Mouse (Mus musculus) brown adipose tissue, adult 24 weeks (tissue): ENCODE data around the gene Map4k5. TPM values are rescaled to one million over a fixed set of nuclear protein-coding genes. Genes with fewer than 3 reads are reported as not detected.

Experiments used
- H3K27ac ChIP-seq: fragments of 200-500 bp; replicated peaks from 2 replicates; pipeline ENCODE4 v1.5.1; 2012; ENCODE audit warnings: low read depth, mild to moderate bottlenecking, low read length
- H3K4me1 ChIP-seq: fragments of 200-500 bp; 2 replicates; pipeline ENCODE4 v1.6.1; 2012; ENCODE audit warnings: low read length, mixed read lengths; ENCODE audit not compliant: control insufficient read depth, insufficient read depth, insufficient read length
- H3K4me3 ChIP-seq: fragments of 200-500 bp; 2 replicates; pipeline ENCODE4 v1.5.1; 2012; ENCODE audit warnings: low read depth, mild to moderate bottlenecking, low read length, moderate library complexity; ENCODE audit not compliant: insufficient read depth
- polyA plus RNA-seq: library from polyadenylated mRNA; stranded (reverse); fragments of >200 nt; gene quantifications from 2 replicates; pipeline ENCODE4 v1.2.4, GENCODE M21; 2012; ENCODE audit not compliant: missing spikeins, insufficient read depth, insufficient read length

Map4k5 gene
- polyA plus RNA-seq, 1 experiment = 12.0 TPM

DNA sequence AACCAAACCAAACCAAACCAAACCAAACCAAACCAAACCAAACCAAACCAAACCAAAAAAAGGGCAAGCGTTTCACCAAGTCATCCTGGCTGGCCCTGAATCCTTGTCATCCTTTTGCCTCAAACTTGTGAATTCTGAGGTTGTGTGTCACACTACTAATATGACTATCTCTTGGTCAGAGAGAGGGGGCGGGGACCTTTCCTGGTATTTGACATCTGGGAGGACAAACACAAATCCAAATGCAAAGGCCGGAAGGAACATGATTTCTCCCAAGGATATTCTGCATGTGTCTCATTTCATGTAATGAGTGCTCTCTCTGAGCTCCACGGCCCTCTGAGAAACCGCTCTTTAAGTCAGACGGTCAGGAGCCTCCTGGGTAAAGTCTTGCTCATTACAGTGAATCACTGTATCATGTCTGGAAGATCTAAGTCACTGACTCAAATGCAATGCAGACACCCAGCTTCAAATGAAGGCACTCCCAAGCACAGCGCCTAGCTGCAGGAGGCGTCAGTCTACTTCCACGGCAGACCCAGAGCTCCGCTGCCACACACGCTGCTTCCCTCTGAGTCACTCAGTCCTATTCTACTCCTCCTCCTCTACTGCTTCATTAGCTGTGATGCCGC lies 58.9 kb downstream of the Map4k5 start:
- H3K4me1 ChIP-seq = no peaks in the 10 kb centered on the region
- no peak overlapping the region for H3K4me3 ChIP-seq
- no peak overlapping the region for H3K27ac ChIP-seq

DNA sequence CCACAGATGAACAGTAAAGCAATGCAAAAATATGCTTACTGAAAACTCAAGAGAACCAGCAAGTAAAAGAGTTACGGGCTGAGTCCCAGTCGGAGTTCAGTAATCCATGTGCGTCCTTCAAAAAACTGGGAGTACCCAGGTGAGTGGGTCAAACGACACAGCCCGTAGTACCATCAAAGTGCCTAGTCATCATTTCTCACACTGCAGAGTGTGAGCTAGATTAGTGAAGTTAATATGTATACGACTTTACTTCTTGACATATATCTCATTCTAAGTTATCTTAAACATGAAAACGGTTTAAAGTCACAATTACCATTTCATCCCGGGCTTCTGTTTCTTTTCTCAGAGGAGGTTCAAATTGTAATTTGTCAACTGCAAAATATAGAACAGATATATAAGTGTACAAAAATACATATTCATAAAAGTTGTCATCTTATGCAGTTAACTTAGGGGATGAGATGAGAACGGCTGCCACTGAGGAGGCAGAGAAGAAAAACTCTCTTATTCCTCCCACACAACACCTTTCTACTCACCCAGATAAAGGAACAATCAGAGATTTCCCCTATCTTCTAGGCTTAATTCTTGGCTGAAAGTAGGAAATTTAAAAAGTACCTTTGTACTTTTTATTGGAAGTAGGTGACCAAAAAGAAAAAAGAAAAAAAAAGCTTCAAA lies 61.6 kb downstream of the Map4k5 start:
- Histone ChIP-seq H3K27ac (no peak overlapping the region), H3K4me3 (no peak overlapping the region), H3K4me1 (no peaks in the 10 kb centered on the region)

DNA sequence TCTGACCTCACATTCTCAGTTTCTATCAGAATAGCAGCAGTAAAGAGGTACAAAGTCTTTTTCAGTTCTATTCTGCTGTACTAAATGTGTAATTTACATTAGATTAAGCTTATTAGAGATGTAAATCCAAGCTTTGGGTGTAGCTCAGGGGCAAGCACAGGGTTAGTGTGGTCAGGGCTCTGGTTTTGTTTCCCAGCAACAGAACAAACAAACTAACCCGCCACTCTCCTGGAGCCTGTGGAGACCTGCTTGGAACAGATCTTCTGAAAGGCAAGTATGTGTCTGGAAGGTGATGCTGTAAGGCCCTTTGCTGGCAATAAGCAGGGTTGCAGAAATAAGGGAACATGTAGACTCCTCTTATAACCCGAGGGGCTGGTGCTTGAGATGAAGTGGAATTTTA lies 64.8 kb downstream of the Map4k5 start:
- H3K4me3 ChIP-seq = no peak overlapping the region
- no peak overlapping the region for H3K27ac ChIP-seq
- H3K4me1 ChIP-seq = no peaks in the 10 kb centered on the region

DNA sequence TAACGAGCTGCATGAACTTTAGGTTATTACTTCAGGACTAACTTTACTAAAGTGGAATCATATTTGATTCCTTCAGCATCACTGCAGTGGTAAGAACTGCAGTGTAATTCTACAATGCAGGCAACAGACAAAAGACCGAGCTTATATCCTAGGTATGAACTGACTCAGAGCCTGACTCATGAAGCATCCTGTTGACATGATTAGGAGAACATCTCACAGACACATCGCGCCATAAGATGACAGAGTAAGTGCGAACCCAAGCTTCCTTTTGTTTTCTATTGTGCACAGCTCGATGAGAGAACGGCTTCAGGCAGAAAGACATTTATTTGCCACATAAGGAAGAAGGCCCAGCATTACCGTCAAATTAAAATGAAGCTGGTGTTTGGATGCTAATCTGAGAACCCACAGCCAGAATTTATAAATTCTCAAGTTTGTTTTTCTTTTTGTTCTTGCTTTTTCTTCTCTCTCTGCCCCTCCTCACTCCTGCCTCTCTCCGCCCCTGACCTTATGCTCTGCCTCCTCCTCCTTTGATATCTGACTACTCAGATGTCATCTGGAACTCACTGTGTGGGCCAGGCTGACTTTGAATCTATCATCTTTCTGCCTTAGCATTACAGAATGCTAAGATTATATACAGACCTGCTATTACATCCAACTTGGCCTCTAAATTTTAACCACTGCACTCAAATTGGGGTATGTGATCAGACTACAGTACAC lies 68.0 kb downstream of the Map4k5 start:
- 0 out of 2 replicates have a peak, but pooled peaks cover 3% of the 10 kb centered on the region for H3K4me1 ChIP-seq
- no peak overlapping the region for H3K27ac ChIP-seq
- no peak overlapping the region for H3K4me3 ChIP-seq

DNA sequence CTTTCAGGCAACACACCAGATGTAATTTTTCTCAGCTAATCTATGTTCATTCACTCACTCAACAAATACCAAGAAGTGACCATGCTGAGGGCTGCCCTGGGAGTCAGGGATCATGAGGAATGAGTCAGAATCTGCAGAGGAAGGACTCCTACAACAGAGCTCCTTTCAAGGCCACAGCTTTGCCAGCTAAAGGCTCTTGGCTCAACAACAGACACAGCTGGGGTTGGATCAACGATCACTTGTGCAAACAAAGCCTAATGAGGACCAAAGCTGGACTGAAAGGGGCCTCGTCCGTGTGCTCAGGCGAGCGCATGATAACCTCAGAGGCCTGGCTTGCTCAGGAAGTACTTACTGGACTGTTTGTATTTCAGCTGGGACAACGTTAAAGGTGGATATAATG lies 78.7 kb downstream of the Map4k5 start:
- Histone ChIP-seq H3K4me1 (no peaks in the 10 kb centered on the region), H3K4me3 (no peak overlapping the region), H3K27ac (no peak overlapping the region)

DNA sequence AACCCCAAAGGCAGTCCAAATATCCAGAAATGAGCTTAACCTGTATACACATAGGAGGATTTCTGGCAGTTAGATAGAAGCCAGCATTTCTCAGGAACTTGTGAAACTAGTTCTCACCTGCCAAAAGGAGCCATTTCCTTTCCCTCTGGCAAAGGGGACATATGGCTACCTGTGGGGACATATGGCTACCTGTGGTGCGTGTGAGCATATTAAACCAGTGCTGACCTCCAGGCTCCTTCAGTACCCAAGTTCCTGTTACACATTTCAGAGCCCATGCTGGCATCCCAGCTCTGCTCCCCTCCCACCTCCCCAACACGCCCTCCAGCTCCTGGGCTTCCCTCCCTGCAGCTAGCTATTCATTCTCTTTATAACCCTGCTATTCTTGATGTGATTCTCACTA lies 79.4 kb downstream of the Map4k5 start:
- Histone ChIP-seq H3K4me1 (no peaks in the 10 kb centered on the region), H3K4me3 (no peak overlapping the region), H3K27ac (no peak overlapping the region)

DNA sequence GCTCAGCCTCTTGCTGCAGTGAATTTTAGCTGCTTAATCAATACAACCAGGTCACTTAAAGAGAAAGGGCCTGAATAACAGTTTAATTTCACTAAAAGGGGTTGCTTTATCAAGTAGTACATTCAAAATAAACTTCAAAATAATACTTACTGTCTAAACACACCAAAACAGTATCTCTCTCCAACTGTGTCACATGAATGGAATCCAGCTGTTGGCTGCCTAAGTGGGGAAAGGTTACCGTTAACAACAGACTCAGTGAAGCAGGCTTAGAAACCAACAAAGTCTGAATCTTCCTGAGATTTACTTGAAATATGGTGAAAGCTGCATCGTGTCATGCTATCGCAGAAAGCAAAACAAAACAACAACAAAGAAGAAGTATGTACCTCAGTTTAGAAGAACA lies 80.0 kb downstream of the Map4k5 start:
- H3K4me3 ChIP-seq = no peak overlapping the region
- H3K4me1 ChIP-seq = no peaks in the 10 kb centered on the region
- no peak overlapping the region for H3K27ac ChIP-seq

DNA sequence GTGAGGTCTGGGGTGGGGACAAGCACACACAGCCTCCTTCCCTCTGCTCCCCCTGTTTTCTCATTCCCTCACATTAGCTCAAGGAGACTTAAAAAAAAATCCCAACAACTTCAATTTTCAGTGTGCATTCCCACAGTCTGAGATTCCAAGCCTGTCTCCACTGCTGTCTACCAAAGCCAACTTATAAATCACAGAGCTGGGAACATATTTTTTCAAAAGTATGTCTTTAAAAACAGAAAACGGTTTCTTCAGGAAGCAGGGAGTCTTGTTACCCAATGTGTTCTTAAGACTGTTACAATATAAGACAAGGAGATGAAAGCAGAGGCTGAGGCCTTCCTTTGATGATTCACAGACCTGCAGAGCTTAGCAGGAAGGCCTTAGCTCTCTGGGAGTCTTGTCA lies 81.0 kb downstream of the Map4k5 start:
- Histone ChIP-seq H3K27ac (no peak overlapping the region), H3K4me1 (no peaks in the 10 kb centered on the region), H3K4me3 (no peak overlapping the region)

DNA sequence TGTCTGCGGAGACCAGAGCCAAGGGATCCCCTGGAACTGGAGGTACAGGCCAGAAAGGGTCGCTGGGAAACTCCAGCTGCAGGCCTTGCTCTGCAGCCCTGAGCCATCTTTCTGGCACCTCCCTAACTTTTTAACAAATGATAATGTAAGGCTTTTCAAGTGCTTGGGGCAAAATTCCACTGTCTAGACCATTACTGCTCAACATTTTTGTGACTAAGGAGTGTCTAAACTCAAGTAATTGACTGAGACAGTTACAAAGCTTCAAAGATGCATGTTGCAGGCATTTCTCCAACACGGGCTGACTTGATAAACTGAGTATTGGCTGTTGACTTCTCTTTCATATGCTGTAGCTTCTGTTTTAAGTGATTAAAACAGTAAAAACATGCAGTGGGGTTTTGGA lies 83.6 kb downstream of the Map4k5 start:
- no peak overlapping the region for H3K27ac ChIP-seq
- no peak overlapping the region for H3K4me3 ChIP-seq
- no peaks in the 10 kb centered on the region for H3K4me1 ChIP-seq

DNA sequence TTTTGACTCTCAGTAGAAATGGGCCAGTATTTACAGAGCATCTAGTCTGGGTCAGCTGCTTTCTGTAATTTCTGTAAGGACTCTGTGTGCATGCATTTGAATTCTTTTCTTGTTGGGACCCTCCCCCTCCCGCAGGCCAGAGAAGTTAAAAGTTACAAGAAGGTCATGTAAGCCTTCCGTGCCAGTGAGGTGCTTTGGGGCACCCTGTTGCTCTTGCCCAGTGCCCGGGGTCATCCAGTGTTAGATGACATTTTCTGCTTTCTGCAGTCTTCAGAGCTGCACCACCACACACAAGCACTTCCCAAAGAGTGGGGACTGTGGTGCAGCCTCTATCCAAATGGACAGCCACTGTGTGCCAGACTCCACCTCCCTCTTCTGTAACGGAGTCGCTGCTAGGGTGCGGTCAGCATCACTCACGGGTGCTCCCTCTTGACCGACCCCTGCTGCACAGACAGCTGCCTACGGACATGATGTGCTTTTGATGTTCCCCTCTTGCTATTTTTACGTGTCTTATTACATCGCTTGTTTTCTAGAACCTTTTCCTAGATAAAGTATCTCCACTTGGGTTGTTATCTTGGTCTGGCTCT lies 85.5 kb downstream of the Map4k5 start:
- H3K27ac ChIP-seq = no peak overlapping the region
- no peak overlapping the region for H3K4me3 ChIP-seq
- H3K4me1 ChIP-seq = no peaks in the 10 kb centered on the region

DNA sequence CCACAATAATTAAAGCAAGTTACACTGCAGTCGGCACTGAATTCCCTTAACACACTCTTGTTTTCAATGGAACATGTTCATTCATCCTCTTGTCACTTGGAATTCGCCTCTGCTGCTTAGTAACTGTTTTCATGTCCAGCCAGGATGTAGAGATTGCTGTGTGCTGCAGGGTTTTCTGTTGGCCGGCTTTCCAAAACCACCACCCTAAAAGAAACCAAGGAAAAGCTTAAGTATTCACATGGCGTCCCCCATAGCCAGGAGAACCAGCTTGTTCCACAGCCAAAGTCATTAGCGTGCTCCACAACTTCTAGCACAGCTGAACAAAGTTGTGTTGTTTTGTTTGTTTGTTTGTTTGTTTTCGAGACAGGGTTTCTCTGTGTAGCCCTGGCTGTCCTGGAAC lies 87.9 kb downstream of the Map4k5 start:
- no peak overlapping the region for H3K4me3 ChIP-seq
- no peak overlapping the region for H3K27ac ChIP-seq
- no peaks in the 10 kb centered on the region for H3K4me1 ChIP-seq

DNA sequence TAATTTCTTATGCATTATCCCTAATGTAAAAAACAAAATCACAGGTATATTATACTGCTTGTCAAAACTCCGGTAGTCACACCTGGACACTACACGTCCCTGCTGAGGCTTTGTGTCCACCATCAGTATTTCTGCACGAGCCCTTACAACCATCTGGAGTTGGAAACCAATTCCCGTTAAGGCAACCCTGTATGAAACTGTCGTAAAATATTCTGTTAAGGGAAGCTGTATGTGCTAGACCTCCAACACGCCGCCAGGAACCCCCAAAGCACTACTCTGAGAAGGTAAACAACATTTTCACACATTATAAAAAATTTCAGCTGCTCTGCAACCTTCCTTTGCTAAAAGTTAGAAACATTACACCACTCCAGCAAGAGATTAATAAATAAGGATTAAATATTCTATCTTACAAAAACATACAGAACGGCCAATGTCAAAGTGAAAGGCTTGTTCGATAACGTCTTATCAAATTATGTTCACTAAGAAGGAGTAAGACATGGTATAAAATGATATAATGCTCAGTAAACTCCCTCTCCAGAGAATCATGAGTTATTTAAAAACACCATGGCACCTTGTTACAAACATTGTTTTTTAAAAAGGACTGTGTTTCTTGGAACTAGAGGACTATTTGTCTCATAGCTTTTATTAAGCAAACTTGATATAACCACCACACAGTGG lies 88.5 kb downstream of the Map4k5 start:
- H3K4me3 ChIP-seq = no peak overlapping the region
- no peak overlapping the region for H3K27ac ChIP-seq

DNA sequence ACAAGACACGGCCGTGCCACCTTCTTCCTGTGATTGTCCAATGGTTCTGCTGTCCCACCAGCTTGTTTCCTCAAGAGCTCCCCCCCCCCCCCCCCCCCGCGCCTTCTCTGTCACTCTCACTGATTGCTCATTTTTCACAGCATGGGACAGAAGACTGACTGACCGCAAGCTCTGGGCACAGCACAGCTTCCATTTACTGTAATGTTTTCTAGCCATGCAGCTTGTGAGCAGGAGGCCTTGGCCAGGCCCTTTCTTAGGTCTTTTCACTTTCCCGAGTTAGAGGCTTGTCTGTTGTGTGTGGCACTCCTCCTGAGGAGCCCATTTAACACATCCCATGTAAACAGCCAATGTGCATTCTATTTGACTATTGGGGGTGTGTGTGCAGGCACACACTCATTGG lies 89.8 kb downstream of the Map4k5 start:
- no peak overlapping the region for H3K27ac ChIP-seq
- no peaks in the 10 kb centered on the region for H3K4me1 ChIP-seq
- no peak overlapping the region for H3K4me3 ChIP-seq

More for the DNA sequence above, 88.5 kb downstream of the Map4k5 start:
- no peaks in the 10 kb centered on the region for H3K4me1 ChIP-seq

DNA sequence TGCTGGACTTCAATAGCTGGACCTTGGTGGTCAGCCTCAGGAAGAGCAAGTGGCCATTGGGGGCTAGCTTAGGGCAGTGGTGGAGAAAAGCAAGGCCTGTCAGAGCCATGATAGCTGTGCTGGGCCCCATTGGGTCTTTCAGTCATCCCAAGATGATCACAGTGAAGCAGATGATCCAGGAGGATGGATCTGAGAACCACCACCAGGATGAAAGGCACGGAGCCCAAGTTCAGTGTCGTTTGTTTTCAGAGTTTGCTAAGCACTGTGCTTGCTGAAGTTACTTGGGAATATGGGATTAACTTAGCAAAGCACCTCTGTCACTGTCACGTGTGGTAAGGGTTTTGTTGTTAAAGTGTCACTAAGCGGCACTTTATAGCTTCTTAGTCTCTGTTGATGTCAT lies 92.4 kb downstream of the Map4k5 start:
- H3K27ac ChIP-seq = no peak overlapping the region
- H3K4me3 ChIP-seq = no peak overlapping the region
- no peaks in the 10 kb centered on the region for H3K4me1 ChIP-seq

DNA sequence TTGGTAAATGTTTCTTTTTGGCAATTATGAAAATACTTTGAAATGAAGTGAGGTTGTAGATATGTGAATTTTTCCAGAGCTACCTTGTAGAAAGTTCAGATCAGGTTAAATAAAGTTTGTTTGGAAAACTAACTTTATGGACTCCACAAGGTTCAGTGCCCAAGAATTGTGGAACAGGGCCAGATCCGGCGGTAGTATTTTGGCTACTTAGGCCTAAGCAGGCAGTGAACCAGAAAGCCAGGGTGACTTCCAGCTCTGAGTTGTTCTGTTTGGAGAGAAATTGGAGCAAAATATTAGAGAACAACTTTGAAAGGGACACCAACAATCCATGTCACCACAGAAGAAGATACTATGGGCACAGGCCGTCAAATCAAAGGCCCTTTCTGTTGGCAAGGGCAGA lies 96.7 kb downstream of the Map4k5 start:
- Histone ChIP-seq H3K27ac (no peak overlapping the region), H3K4me1 (no peaks in the 10 kb centered on the region), H3K4me3 (no peak overlapping the region)
